Mouse (Mus musculus) erythroblast, embryonic 14.5 days (primary cell): ENCODE measurements at regions not wholly inside any gene's neighbourhood (a gene's known extent, or its start where the extent isn't known, plus 50 kb on each side); places are given as distances from the start of the nearest gene placed in this dataset.

Source experiments
- GATA1 ChIP-seq: IDR thresholded peaks from 2 replicates; pipeline ENCODE4 v1.6.1; 2012; ENCODE audit warnings: low read length, inconsistent platforms, mixed read lengths
- TAL1 ChIP-seq: IDR thresholded peaks from 3 replicates; pipeline ENCODE4 v1.6.1; 2012; ENCODE audit warnings: low read length, inconsistent platforms, mixed read lengths

DNA sequence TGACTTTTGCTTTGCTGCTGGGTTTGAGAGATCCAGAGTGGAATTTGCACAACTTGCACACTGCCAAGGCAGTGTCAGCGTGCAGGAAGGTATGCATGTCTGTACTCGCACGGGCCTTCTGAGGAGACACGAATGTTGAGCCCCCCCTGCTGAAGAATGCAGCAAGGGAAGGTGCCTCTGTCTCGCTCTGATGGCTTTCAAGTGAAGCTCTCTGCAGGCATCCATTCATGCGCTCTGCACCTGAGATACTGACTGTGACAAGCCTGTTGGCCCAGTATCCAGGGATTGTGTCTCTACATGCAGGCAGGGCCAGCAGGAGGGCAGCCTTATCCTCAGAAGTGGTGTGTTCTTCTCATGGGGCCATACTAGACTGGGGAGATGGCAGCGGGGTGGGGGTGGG, 105.0 kb downstream of the Zfp36l1 start:
- TF ChIP-seq GATA1 (no peak), TAL1 (no peak)
